Mouse (Mus musculus) neural tube, embryonic 10.5 days (tissue): ENCODE measurements around the gene Madcam1.
"Not testable (repeated sequence)": the region's sequence is repeated elsewhere in the genome, so short reads cannot be mapped to it uniquely, and the experiment has no call there.

Experiments
- DNase-seq: peaks from one replicate; pipeline ENCODE4 v3.0.0-alpha.2; 2017; ENCODE audit warnings: low spot score; ENCODE audit errors: extremely low spot score

Gene Madcam1

GRCm38 (mm10) chr10:79687513-79687912, 23.2 kb downstream of the Madcam1 start:
- no peak for DNase-seq

DNA sequence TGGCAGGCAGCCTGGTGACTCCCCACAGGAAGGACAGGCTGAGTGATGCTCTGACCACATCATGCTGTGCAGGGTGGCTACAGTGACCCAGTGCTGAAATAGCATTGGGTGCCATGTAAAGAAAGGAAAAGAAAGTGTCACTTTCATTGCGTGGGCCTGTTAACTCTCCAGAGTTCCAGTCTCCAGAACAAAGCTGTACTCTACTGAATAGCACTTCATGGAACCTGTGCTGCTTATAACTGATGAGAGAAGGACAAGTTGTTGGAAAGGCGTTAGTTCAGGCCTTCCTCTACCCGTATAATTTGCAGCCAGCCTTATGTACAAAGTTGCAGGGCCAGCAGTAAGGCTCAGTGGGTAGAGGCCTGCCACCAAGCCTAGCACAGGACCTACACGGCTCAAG, 24.4 kb downstream of the Madcam1 start, which contains the start of gene Gzmm:
Gene Gzmm, plus strand, starts transcription at position 301 of the 400 bp plus-strand sequence.
- DNase-seq = no peak

GRCm38 (mm10) chr10:79689178-79689577, 24.8 kb downstream of the Madcam1 start:
- DNase-seq = no peak

- DNase-seq = no peak
Observed at GRCm38 (mm10) chr10:79691986-79692548, 27.7 kb downstream of the Madcam1 start.

DNA sequence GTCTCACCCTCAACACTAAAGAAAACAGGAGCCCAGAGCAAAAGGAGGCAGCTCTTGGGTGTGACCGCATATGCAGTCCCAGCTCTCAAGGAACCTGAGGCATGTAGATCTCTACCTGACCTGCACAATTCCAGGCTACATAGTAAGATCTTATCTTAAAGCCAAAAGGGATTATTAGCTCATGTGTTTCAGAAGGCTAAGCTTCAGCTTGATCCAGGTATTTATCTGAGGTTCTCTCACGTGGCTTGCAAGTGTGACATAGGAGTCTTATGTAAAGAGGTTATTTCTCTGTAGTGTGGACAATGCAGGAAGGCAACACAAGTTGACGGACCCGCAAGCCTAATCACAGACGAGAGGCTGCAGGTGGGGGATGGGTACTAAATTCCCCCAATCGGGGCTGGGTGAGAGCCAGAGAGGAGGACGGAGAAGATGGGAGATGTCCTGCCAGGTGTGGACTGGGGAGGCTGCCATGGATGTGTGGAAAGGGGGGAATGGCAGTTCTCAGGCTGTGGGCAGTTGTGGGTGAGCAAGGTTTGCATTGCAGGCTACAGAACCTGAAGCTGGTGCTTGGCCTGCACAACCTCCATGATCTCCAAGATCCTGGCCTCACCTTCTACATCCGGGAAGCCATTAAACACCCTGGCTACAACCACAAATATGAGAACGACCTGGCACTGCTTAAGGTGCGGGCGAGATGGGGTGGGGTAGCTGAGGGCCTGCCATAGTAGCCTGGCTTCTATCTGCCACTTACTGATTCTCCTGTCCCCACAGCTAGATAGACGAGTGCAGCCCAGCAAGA, 29.4 kb downstream of the Madcam1 start:
- no peak for DNase-seq

GRCm38 (mm10) chr10:79694379-79694655, 30.0 kb downstream of the Madcam1 start:
- no peak for DNase-seq

GRCm38 (mm10) chr10:79695231-79696128, 31.1 kb downstream of the Madcam1 start:
- peak; percentile 69 for DNase-seq

GRCm38 (mm10) chr10:79696129-79696651, 31.8 kb downstream of the Madcam1 start:
- no peak for DNase-seq

DNA sequence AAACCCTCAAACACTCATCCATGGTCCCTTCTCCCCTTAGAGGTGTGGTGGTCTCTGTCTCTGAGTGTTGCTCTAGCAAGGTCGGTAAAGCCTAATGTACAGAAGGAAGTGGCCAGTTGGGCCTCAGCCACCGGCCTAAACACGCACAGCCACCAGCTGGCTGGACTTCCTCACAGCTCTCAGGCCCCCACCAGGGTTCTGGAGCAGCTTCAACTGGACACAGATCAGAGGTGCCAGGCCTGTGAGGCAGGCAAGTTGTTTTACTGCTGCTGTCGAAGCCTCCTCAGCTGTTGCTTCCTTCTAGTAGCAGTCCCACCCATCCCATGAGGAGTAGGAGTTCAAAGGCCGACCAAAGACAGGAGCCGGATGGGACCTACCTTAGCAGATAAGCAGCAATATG, 33.6 kb downstream of the Madcam1 start:
- no peak for DNase-seq

DNA sequence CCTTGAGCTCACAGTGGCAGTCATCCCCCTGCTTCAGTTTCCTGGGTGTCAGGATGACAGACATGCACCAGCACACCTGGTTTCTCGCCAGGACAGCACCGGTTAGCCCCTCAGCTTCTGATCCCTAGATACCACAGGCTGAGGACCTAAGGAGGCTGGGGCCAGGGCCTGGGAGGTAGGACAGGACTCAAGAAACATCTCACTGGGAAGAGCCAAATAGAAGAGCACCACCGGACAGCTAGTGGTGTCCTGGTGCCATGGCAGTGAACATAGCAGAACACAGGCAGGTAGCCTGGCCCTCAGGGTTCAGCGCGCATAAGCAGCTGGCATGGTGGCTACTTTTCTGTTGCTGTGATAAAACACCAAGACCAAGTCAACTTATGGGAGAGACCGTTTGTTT, 34.1 kb downstream of the Madcam1 start:
- DNase-seq = no peak

DNA sequence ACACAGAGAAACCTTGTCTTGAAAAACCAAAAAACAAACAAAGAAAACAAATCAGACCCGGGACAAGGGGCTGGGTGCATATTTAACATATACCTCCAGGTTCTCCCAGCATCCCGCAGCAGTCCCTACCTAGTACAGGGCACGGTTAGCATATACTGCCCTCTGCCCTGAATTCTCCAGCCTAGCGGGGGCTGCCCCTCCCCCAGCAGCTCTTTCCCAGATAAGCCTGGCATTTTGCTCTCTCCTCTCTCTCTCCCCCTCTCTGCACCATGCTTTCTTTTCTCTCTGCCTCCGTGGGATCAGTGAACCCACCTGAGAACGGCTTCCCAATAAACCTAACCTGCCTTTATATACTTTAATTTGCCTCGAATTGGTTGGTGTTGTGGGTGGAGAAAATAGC, 36.3 kb downstream of the Madcam1 start:
- DNase-seq = no peak

GRCm38 (mm10) chr10:79701443-79702129, 37.2 kb downstream of the Madcam1 start:
- no peak for DNase-seq

GRCm38 (mm10) chr10:79702970-79703369, 38.6 kb downstream of the Madcam1 start:
- DNase-seq = not testable (repeated sequence)

DNA sequence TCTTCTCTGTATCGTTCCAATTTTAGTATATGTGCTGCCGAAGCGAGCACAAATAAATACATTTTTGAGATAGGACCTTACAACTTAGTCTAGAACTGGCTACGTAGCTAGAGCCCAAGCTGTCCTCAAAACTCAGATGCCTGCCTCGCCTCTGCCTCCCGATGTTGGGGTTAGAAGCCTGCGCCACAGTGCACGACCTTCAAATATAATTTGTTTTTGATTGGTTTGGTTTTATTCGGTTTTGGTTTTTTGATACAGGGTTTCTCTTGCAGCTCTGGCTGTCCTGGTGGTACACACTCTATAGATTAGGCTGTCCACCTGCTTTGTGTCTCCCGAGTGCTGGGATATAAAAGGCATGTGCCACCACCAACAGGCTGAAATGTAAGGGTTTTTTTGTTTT, 39.2 kb downstream of the Madcam1 start:
- no peak for DNase-seq

- peak; percentile 98 for DNase-seq
Observed at GRCm38 (mm10) chr10:79704065-79704969, 40.0 kb downstream of the Madcam1 start, which contains the start of gene Bsg. Gene Bsg (plus strand): TSS chr10:79704491.

DNA sequence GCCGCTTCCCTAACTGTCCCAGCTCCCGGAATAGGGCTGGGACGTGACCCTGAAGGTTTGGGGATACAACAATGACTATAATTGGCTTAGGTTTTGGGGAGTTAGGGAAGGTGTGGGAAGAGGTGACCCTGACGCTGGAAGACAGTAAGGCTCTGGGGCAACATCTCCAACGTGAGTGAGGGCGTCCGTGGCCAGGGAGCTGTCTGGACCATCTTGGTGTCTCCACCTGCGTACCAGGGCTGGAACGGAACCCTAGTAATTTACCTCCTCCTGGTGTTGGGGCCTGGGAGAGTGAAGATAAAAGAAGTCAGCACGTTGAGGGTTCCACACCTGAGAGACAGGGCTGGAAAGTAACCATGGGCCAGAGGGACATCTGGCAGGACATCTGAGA, 40.6 kb downstream of the Madcam1 start:
- no peak for DNase-seq

GRCm38 (mm10) chr10:79705951-79706350, 41.6 kb downstream of the Madcam1 start:
- no peak for DNase-seq

GRCm38 (mm10) chr10:79706406-79707094, 42.2 kb downstream of the Madcam1 start:
- DNase-seq = no peak

DNA sequence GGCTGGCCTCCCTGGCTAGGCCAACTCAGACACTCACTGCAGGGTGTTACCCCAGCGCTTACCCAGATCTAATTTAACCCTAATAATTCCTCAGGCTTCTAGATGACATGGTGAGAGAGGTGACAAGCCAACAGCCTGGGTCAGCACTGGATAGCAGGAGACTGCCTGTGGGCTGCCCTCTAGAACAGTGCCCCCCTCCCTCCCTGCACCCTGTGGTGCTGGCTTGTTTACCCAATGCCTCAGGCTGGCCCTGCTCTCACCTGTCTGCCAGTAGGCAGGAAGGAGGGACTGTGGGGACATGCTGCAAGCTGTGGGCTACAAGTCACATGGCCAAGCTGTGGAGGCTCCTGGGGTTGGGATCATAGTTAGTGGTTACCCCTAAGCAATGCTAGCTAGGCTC, 42.8 kb downstream of the Madcam1 start:
- DNase-seq = no peak

DNA sequence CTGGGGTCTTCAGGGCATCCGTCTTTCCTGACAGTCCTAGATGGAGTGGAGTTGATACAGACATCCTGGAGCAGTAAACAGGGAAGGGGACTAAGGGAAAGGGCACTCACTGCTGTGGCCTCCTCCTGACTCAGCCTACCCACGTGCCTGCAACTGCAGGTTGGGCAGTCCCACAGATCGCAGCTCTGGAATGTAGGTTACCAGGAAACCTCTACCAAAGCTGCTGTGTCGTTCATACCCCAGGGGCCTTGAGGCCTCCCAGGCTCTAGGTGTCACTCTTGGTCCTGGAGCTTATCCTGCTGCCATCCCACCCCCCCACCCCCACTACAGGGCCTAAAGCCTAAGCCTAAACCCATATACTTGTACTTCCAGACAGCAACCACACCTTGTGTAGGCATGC, 43.4 kb downstream of the Madcam1 start:
- no peak for DNase-seq
